Mouse (Mus musculus) CH12.LX (cell line): Measurements from ENCODE around the gene Ucp2. TPM values are rescaled to one million over a fixed set of nuclear protein-coding genes. Genes with fewer than 3 reads are reported as not detected.

ENCODE experiments used
- DNase-seq: peaks from one replicate; pipeline ENCODE4 v3.0.0-alpha.2; 2013; ENCODE audit errors: extremely low read depth
- H3K27ac ChIP-seq: 2 replicates; pipeline ENCODE4 v1.5.1; 2012; ENCODE audit warnings: low read depth, mild to moderate bottlenecking, control low read depth, moderate library complexity; ENCODE audit not compliant: insufficient read depth
- H3K27me3 ChIP-seq: replicated peaks from 2 replicates; pipeline ENCODE3; 2012; ENCODE audit warnings: inconsistent platforms
- H3K36me3 ChIP-seq, 2 experiments: replicated peaks in 1 of 2; 2 replicates each; pipeline versions ENCODE3 to v1.6.1; 2012; ENCODE audit warnings: inconsistent platforms in 1 of 2, low read length in 1 of 2, mild to moderate bottlenecking in 1 of 2, mixed read lengths in 1 of 2, moderate library complexity in 1 of 2; ENCODE audit not compliant: control insufficient read depth in 1 of 2, insufficient read depth in 1 of 2
- H3K4me1 ChIP-seq, 2 experiments: 2 replicates each; pipeline ENCODE4 v1.6.1; 2012; ENCODE audit warnings: inconsistent platforms in 1 of 2, moderate library complexity in 1 of 2; ENCODE audit not compliant: insufficient read depth in 2 of 2, control insufficient read depth in 1 of 2
- H3K4me2 ChIP-seq: 2 replicates; pipeline ENCODE4 v1.6.1; 2012; ENCODE audit warnings: low read depth, mild to moderate bottlenecking, control low read depth; ENCODE audit not compliant: poor library complexity, insufficient read depth, severe bottlenecking
- H3K4me3 ChIP-seq, 3 experiments: fragments of 150-350 bp in 1 of 3; sonication (generic) in 1 of 3; replicated peaks in 1 of 3; 2 replicates each; pipeline versions ENCODE3 to v1.5.1; 2011 to 2012; ENCODE audit warnings: low read depth in 2 of 3, low read length in 2 of 3, mild to moderate bottlenecking in 2 of 3, moderate library complexity in 2 of 3, control low read depth in 1 of 3, improper control_type of control experiment in 1 of 3, inconsistent platforms in 1 of 3, mixed read lengths in 1 of 3; ENCODE audit not compliant: poor library complexity in 1 of 3
- H3K79me2 ChIP-seq: replicated peaks from 2 replicates; pipeline ENCODE4 v1.6.1; 2012; ENCODE audit warnings: mild to moderate bottlenecking, moderate library complexity; ENCODE audit not compliant: control insufficient read depth, poor library complexity, insufficient read depth, severe bottlenecking; ENCODE audit errors: extremely low read depth
- H3K9ac ChIP-seq: 2 replicates; pipeline ENCODE4 v1.6.1; 2012; ENCODE audit warnings: low read depth, mild to moderate bottlenecking, control low read depth, moderate library complexity; ENCODE audit not compliant: insufficient read depth
- H3K9me3 ChIP-seq: replicated peaks from 2 replicates; pipeline ENCODE3; 2012; ENCODE audit warnings: low read length, inconsistent platforms, mixed read lengths
- BHLHE40 ChIP-seq: IDR thresholded peaks from 2 replicates; pipeline ENCODE4 v1.6.1; 2011; ENCODE audit warnings: mild to moderate bottlenecking, low read depth, low read length, improper control_type of control experiment
- CHD2 ChIP-seq: IDR thresholded peaks from 2 replicates; pipeline ENCODE4 v1.6.1; 2011; ENCODE audit warnings: low read length, improper control_type of control experiment
- EP300 ChIP-seq: IDR thresholded peaks from 2 replicates; pipeline ENCODE4 v1.6.1; 2011; ENCODE audit warnings: low read length, improper control_type of control experiment
- ETS1 ChIP-seq: conservative IDR thresholded peaks from 2 replicates; pipeline ENCODE4 v1.6.1; 2012; ENCODE audit warnings: low read depth, mild to moderate bottlenecking, inconsistent platforms, low read length, improper control_type of control experiment, moderate library complexity
- IRF4 ChIP-seq: IDR thresholded peaks from 2 replicates; pipeline ENCODE4 v1.6.1; 2014; ENCODE audit warnings: low read depth, mild to moderate bottlenecking, inconsistent platforms, low read length, improper control_type of control experiment
- KAT2A ChIP-seq: IDR thresholded peaks from 2 replicates; pipeline ENCODE4 v1.6.1; 2012; ENCODE audit warnings: low read length, improper control_type of control experiment, inconsistent platforms; ENCODE audit not compliant: insufficient replicate concordance
- MAFK ChIP-seq: IDR thresholded peaks from 2 replicates; pipeline ENCODE4 v1.6.1; 2011; ENCODE audit warnings: low read length, improper control_type of control experiment; ENCODE audit not compliant: insufficient replicate concordance
- MAZ ChIP-seq: IDR thresholded peaks from 2 replicates; pipeline ENCODE4 v1.6.1; 2012; ENCODE audit warnings: low read depth, mild to moderate bottlenecking, inconsistent platforms, low read length, improper control_type of control experiment, moderate library complexity
- MEF2A ChIP-seq: IDR thresholded peaks from 2 replicates; pipeline ENCODE4 v1.6.1; 2014; ENCODE audit warnings: low read depth, mild to moderate bottlenecking, inconsistent platforms, low read length, improper control_type of control experiment, borderline replicate concordance
- MYC ChIP-seq: IDR thresholded peaks from 2 replicates; pipeline ENCODE4 v1.6.1; 2011; ENCODE audit warnings: low read depth, mild to moderate bottlenecking, improper control_type of control experiment, low read length
- NRF1 ChIP-seq: IDR thresholded peaks from 2 replicates; pipeline ENCODE4 v1.6.1; 2014; ENCODE audit warnings: low read depth, mild to moderate bottlenecking, inconsistent platforms, low read length, improper control_type of control experiment, moderate library complexity
- PAX5 ChIP-seq: IDR thresholded peaks from 2 replicates; pipeline ENCODE4 v1.6.1; 2012; ENCODE audit warnings: low read length, inconsistent platforms, mixed read lengths
- POLR2A ChIP-seq: IDR thresholded peaks from 2 replicates; pipeline ENCODE4 v1.6.1; 2011; ENCODE audit warnings: low read depth, mild to moderate bottlenecking, improper control_type of control experiment, low read length
- POLR2AphosphoS2 ChIP-seq: IDR thresholded peaks from 2 replicates; pipeline ENCODE4 v1.6.1; 2011; ENCODE audit warnings: low read depth, low read length, improper control_type of control experiment
- SMC3 ChIP-seq: IDR thresholded peaks from 2 replicates; pipeline ENCODE4 v1.6.1; 2011; ENCODE audit warnings: low read depth, low read length, improper control_type of control experiment
- USF2 ChIP-seq: conservative IDR thresholded peaks from 2 replicates; pipeline ENCODE4 v1.6.1; 2011; ENCODE audit warnings: low read depth, low read length, improper control_type of control experiment
- ZC3H11A ChIP-seq: IDR thresholded peaks from 2 replicates; pipeline ENCODE4 v1.6.1; 2012; ENCODE audit warnings: low read depth, mild to moderate bottlenecking, inconsistent platforms, low read length, improper control_type of control experiment
- ZMIZ1 ChIP-seq: IDR thresholded peaks from 2 replicates; pipeline ENCODE4 v1.6.1; 2012; ENCODE audit warnings: low read depth, mild to moderate bottlenecking, inconsistent platforms, low read length, improper control_type of control experiment
- dilution Hi-C: fragments of 300-500 bp; cut with MboI; formaldehyde crosslinking; loops from 2 replicates; pipeline ENCODE4 v1.14.3; 2020; ENCODE audit warnings: low sequenced_read_pairs; ENCODE audit not compliant: extremely low pct_unique_long_range_greater_than_20kb, extremely low pct_ligation_motif_present
- in situ Hi-C: fragments of 300-500 bp; cut with MboI; formaldehyde crosslinking; loops from 3 replicates; pipeline ENCODE4 v1.14.3; 2019; ENCODE audit warnings: low sequenced_read_pairs, low pct_ligation_motif_present, low pct_unique_long_range_greater_than_20kb, mixed read lengths
- polyA plus RNA-seq: library from polyadenylated mRNA; unstranded; fragments of >175 nt; gene quantifications from 2 replicates; pipeline ENCODE4 v1.2.1, GENCODE M21; 2012; ENCODE audit warnings: low read depth; ENCODE audit not compliant: insufficient read length
- total RNA-seq, 2 experiments: library from RNA; depleted of rRNA; stranded (reverse); fragments of 300-350 nt in 1 of 2; fragments of >200 nt in 1 of 2; gene quantifications; 2 replicates each; pipeline ENCODE4 v1.2.3; 2012 to 2014

Ucp2 gene
- total and polyA plus RNA-seq, 3 experiments = 131 to 635 (median 131) TPM

GRCm38 (mm10) chr7:100499465-100499864 lies 6.3 kb downstream of the Ucp2 start (continued):
- TF ChIP-seq SMC3 = no peak
- TF ChIP-seq BHLHE40 = no peak
- TF ChIP-seq MYC = no peak

GRCm38 (mm10) chr7:100500276-100500977 lies 7.3 kb downstream of the Ucp2 start:
- Histone ChIP-seq H3K9me3 (no peaks in the 10 kb centered on the region), H3K27me3 (no peaks in the 10 kb centered on the region), H3K4me3 (no peak overlapping the region), H3K4me1 (peaks cover 23 to 90% of the 10 kb centered on the region in 2 experiments), H3K36me3 (peaks cover 44 to 81% of the 10 kb centered on the region in 2 experiments), H3K4me2 (no peak overlapping the region), H3K79me2 (peaks cover 9% of the 10 kb centered on the region; the same call in 1 of the 2 replicates), H3K27ac (no peak overlapping the region), H3K9ac (no peak overlapping the region)
- in situ Hi-C loops (no loop called here), dilution Hi-C loops (no loop called here)
- TF ChIP-seq ETS1 (no peak), MAZ (no peak), NRF1 (no peak)
- no peak for DNase-seq

- Histone ChIP-seq H3K4me2 (no peak overlapping the region), H3K27me3 (no peaks in the 10 kb centered on the region), H3K4me1 (peaks cover 24 to 94% of the 10 kb centered on the region in 2 experiments), H3K4me3 (no peak overlapping the region), H3K36me3 (peaks cover 44 to 83% of the 10 kb centered on the region in 2 experiments), H3K79me2 (peaks cover 6% of the 10 kb centered on the region; the same call in 1 of the 2 replicates), H3K9me3 (no peaks in the 10 kb centered on the region), H3K9ac (no peak overlapping the region), H3K27ac (no peak overlapping the region)
- peak; percentile 29 for DNase-seq
- no peak for TF ChIP-seq IRF4
- no peak for TF ChIP-seq ETS1
- no peak for TF ChIP-seq PAX5
- TF ChIP-seq POLR2AphosphoS2 = peak; percentile 34
- no peak for TF ChIP-seq KAT2A
- no peak for TF ChIP-seq ZC3H11A
- TF ChIP-seq MYC = no peak
- peak; percentile 16; the same call in 1 of the 2 replicates for TF ChIP-seq POLR2A
- TF ChIP-seq MEF2A = 0 out of 2 replicates have a peak, but pooled peaks have one; percentile 19
- TF ChIP-seq MAFK = no peak
- peak; percentile 36; the same call in 1 of the 2 replicates for TF ChIP-seq ZMIZ1
- TF ChIP-seq CHD2 = no peak
- TF ChIP-seq EP300 = no peak
- no peak for TF ChIP-seq USF2
- dilution Hi-C loops = no loop called here
- in situ Hi-C loops = no loop called here
Measured at GRCm38 (mm10) chr7:100501027-100501843, 8.1 kb downstream of the Ucp2 start.
